12 mouse cellular contexts compared by ENCODE assay signal in genomic region chr12:3124036-3124435, GRCm38 (mm10).
"Had no signal": no experiment of that assay in that cellular context is flagged by ENCODE, and none has a peak within 500 bp of the region (broad histone marks: within the 10 kb centered on the region; RNA-seq: fewer than 3 reads in every experiment).

No protein-coding gene starts in this region.

- DNase-seq: retina, postnatal 1 day; right cerebral cortex, adult 18-20 months; right cerebral cortex, postnatal 14 days; right cerebral cortex, postnatal 25 days; right cerebral cortex, postnatal 4 days; spleen, adult 18-20 months; thymus, adult 18-20 months; thymus, adult 2 months; thymus, postnatal 14 days; thymus, postnatal 25 days; thymus, postnatal 36 days; thymus, postnatal 4 days had no signal
